19 mouse cellular contexts compared by ENCODE assay signal in genomic region chr10:83738996-83739655, GRCm38 (mm10). TPM values are rescaled to one million over a fixed set of nuclear protein-coding genes. Genes with fewer than 3 reads are reported as not detected.
A peak's percentile ranks its signal among the peaks of the same experiment; 100 is the strongest.
DNase-seq lines count a peak whose midpoint lies in the region; ATAC-seq and TF ChIP-seq lines count a peak whose summit lies in the region.
"Had no signal": no experiment of that assay in that cellular context is flagged by ENCODE, and none has a peak within 500 bp of the region (broad histone marks: within the 10 kb centered on the region; RNA-seq: fewer than 3 reads in every experiment).

No protein-coding gene starts in this region.

- no peak overlapping the region for H3K4me3 ChIP-seq in intestine, postnatal 0 days (ENCODE audit: low read depth, low read length)
- H3K4me3 ChIP-seq in intestine, embryonic 16.5 days (ENCODE audit: low read length) = no peak overlapping the region
- no peak overlapping the region for H3K4me3 ChIP-seq in lung, postnatal 0 days (ENCODE audit: low read depth, low read length)
- H3K4me3 ChIP-seq: embryonic facial prominence, embryonic 10.5 days; forebrain, embryonic 13.5 days; hindbrain, embryonic 13.5 days; intestine, embryonic 15.5 days; midbrain, embryonic 10.5 days; neural tube, embryonic 13.5 days; stomach, embryonic 15.5 days had no signal

- no peaks in the 10 kb centered on the region for H3K36me3 ChIP-seq in intestine, postnatal 0 days (ENCODE audit: control insufficient read depth, insufficient read depth)
- no peaks in the 10 kb centered on the region for H3K36me3 ChIP-seq in intestine, embryonic 16.5 days (ENCODE audit: control insufficient read depth, insufficient read depth, low read length)
- no peaks in the 10 kb centered on the region for H3K36me3 ChIP-seq in lung, postnatal 0 days (ENCODE audit: insufficient read depth, low read length)
- H3K36me3 ChIP-seq: intestine, embryonic 15.5 days; stomach, embryonic 15.5 days had no signal

- H3K27me3 ChIP-seq in intestine, postnatal 0 days (replicated peaks; ENCODE audit: control insufficient read depth, insufficient read depth, low read length) = no peaks in the 10 kb centered on the region
- H3K27me3 ChIP-seq in intestine, embryonic 16.5 days (replicated peaks; ENCODE audit: control insufficient read depth, insufficient read depth, low read length) = no peaks in the 10 kb centered on the region
- H3K27me3 ChIP-seq in lung, postnatal 0 days (replicated peaks; ENCODE audit: insufficient read depth, low read length) = no peaks in the 10 kb centered on the region
- H3K27me3 ChIP-seq: forebrain, embryonic 13.5 days; hindbrain, embryonic 13.5 days; intestine, embryonic 15.5 days; neural tube, embryonic 13.5 days; stomach, embryonic 15.5 days had no signal

- H3K4me1 ChIP-seq in intestine, postnatal 0 days (replicated peaks; ENCODE audit: control insufficient read depth, insufficient read depth, low read length) = no peaks in the 10 kb centered on the region
- no peaks in the 10 kb centered on the region for H3K4me1 ChIP-seq in intestine, embryonic 16.5 days (ENCODE audit: control insufficient read depth, insufficient read depth, low read length)
- no peaks in the 10 kb centered on the region for H3K4me1 ChIP-seq in lung, postnatal 0 days (ENCODE audit: insufficient read depth, low read depth, low read length)
- H3K4me1 ChIP-seq: forebrain, embryonic 13.5 days; hindbrain, embryonic 13.5 days; intestine, embryonic 15.5 days; midbrain, embryonic 10.5 days; neural tube, embryonic 13.5 days; stomach, embryonic 15.5 days had no signal

- no peak for ATAC-seq in intestine, postnatal 0 days
- no peak for ATAC-seq in intestine, embryonic 16.5 days
- ATAC-seq in lung, postnatal 0 days = peak; percentile 38
- ATAC-seq: forebrain, embryonic 13.5 days; intestine, embryonic 15.5 days had no signal

- TF ChIP-seq EP300 in lung, postnatal 0 days (IDR thresholded peaks at IDR 0.05) = no peak

- H3K27ac ChIP-seq in intestine, postnatal 0 days (ENCODE audit: low read depth, low read length) = no peak overlapping the region
- H3K27ac ChIP-seq in intestine, embryonic 16.5 days (ENCODE audit: low read length) = no peak overlapping the region
- H3K27ac ChIP-seq in lung, postnatal 0 days (ENCODE audit: low read length) = no peak overlapping the region
- H3K27ac ChIP-seq: embryonic facial prominence, embryonic 10.5 days; forebrain, embryonic 13.5 days; hindbrain, embryonic 13.5 days; intestine, embryonic 15.5 days; midbrain, embryonic 10.5 days; neural tube, embryonic 13.5 days; stomach, embryonic 15.5 days had no signal

- no peak overlapping the region for H3K4me2 ChIP-seq in intestine, postnatal 0 days (replicated peaks; ENCODE audit: low read depth)
- no peak overlapping the region for H3K4me2 ChIP-seq in intestine, embryonic 16.5 days (ENCODE audit: low read depth, low read length)
- H3K4me2 ChIP-seq in lung, postnatal 0 days (replicated peaks; ENCODE audit: low read depth, low read length) = no peak overlapping the region
- H3K4me2 ChIP-seq: forebrain, embryonic 13.5 days; hindbrain, embryonic 13.5 days; intestine, embryonic 15.5 days; neural tube, embryonic 13.5 days; stomach, embryonic 15.5 days had no signal

- WGBS in intestine, postnatal 0 days = 81% methylated on average over 15 of the region's 15 CpGs
- WGBS in intestine, embryonic 16.5 days = 82% methylated on average over 15 of the region's 15 CpGs
- WGBS in lung, postnatal 0 days = 74% methylated on average over 15 of the region's 15 CpGs

- H3K9me3 ChIP-seq in intestine, postnatal 0 days (ENCODE audit: control insufficient read depth) = peaks cover 9% of the 10 kb centered on the region
- peaks cover 8% of the 10 kb centered on the region; the same call in 1 of the 2 replicates for H3K9me3 ChIP-seq in intestine, embryonic 16.5 days (ENCODE audit: control insufficient read depth, low read length)
- H3K9me3 ChIP-seq in lung, postnatal 0 days (ENCODE audit: low read length) = peaks cover 4% of the 10 kb centered on the region; the same call in 1 of the 2 replicates
- H3K9me3 ChIP-seq: intestine, embryonic 15.5 days; stomach, embryonic 15.5 days had no signal

- peak; percentile 35 for DNase-seq in lung, postnatal 0 days (ENCODE audit: low spot score)
- DNase-seq in lung, postnatal 36 days = no peak
- peak; percentile 75 for DNase-seq in ZHBTc4 (ENCODE audit: low read depth, low spot score)
- no peak for DNase-seq in liver
- DNase-seq in testis, postnatal 14 days (ENCODE audit: low spot score) = no peak
- DNase-seq: adrenal gland, postnatal 14 days; cerebellum, adult 18-20 months; cerebellum, postnatal 36 days; spleen, adult 18-20 months had no signal

- peak; percentile 21; the same call in 1 of the 2 replicates for TF ChIP-seq CTCF in intestine, postnatal 0 days (IDR thresholded peaks at IDR 0.05; ENCODE audit: low read depth)
- peak; percentile 35 for TF ChIP-seq CTCF in lung, postnatal 0 days (IDR thresholded peaks at IDR 0.05)

- H3K9ac ChIP-seq in intestine, postnatal 0 days (ENCODE audit: low read depth, low read length) = no peak overlapping the region
- no peak overlapping the region for H3K9ac ChIP-seq in intestine, embryonic 16.5 days (ENCODE audit: low read depth, low read length)
- H3K9ac ChIP-seq in lung, postnatal 0 days (replicated peaks; ENCODE audit: low read depth) = no peak overlapping the region
- H3K9ac ChIP-seq: forebrain, embryonic 13.5 days; hindbrain, embryonic 13.5 days; intestine, embryonic 15.5 days; neural tube, embryonic 13.5 days; stomach, embryonic 15.5 days had no signal

RNA-seq across cellular contexts. Expression of gene 1500009L16Rik, which starts 16.5 kb away (rescaled TPM):
- 5.3 and 8.9 TPM in 2 replicates for polyA plus RNA-seq in intestine, postnatal 0 days (2015; fragmentation: Nextera tagmentation; extraction: Ambion mirVana)
- 17.6 and 18.1 TPM in 2 replicates for polyA plus RNA-seq in intestine, embryonic 16.5 days (2015; fragmentation: Nextera tagmentation; extraction: Ambion mirVana)
- polyA plus RNA-seq in lung, postnatal 0 days (2015; fragmentation: Nextera tagmentation; extraction: Ambion mirVana) = 19.6 and 21.5 TPM in 2 replicates
- polyA plus RNA-seq: liver, adult 2 months had no signal

Comparison
In these comparisons a context has a peak if more than half of its experiments do, and no peak if none do; other contexts are left out.
1. DNase-seq: peak in lung, postnatal 0 days (single experiment) and ZHBTc4 (single experiment); none in lung, postnatal 36 days (single experiment), liver (single experiment) and testis, postnatal 14 days (single experiment).